Mouse (Mus musculus) layer of hippocampus, adult 8-10 months (tissue): ENCODE data around the gene Klhl2. TPM values are rescaled to one million over a fixed set of nuclear protein-coding genes. Genes with fewer than 3 reads are reported as not detected.

ENCODE experiments used
- DNase-seq, 2 experiments: peaks; one replicate each; pipeline ENCODE4 v3.0.0; 2022; ENCODE audit warnings: low spot score in 2 of 2
- total RNA-seq, 4 experiments: library from RNA; stranded (reverse); gene quantifications; 2 replicates each; pipeline ENCODE4 v1.2.4; 2022

Klhl2 gene
- total RNA-seq, 4 experiments from 2014 or later: 235 to 318 (median 267) TPM

GRCm38 (mm10) chr8:64769586-64769985 lies 80.2 kb downstream of the Klhl2 start:
- DNase-seq: no peak

GRCm38 (mm10) chr8:64768645-64769044 lies 81.2 kb downstream of the Klhl2 start:
- no peak for DNase-seq

GRCm38 (mm10) chr8:64767047-64767446 lies 82.8 kb downstream of the Klhl2 start:
- DNase-seq: no peak

- no peak for DNase-seq
These were observed 85.7 kb downstream of the Klhl2 start for GRCm38 (mm10) chr8:64764075-64764474.

- no peak for DNase-seq
These were observed 87.1 kb downstream of the Klhl2 start for GRCm38 (mm10) chr8:64762751-64763150.

- peak in 1 of 2 experiments; percentile 48 for DNase-seq
These were observed 88.4 kb downstream of the Klhl2 start for GRCm38 (mm10) chr8:64761430-64761829.

GRCm38 (mm10) chr8:64757956-64758355 lies 91.9 kb downstream of the Klhl2 start:
- no peak for DNase-seq

- no peak for DNase-seq
These were observed 103.4 kb downstream of the Klhl2 start for GRCm38 (mm10) chr8:64746215-64747058.

GRCm38 (mm10) chr8:64740547-64741211 lies 109.1 kb downstream of the Klhl2 start:
- DNase-seq: no peak

GRCm38 (mm10) chr8:64738916-64739315 lies 110.9 kb downstream of the Klhl2 start:
- DNase-seq: no peak

- DNase-seq: no peak
These were observed 113.0 kb downstream of the Klhl2 start for GRCm38 (mm10) chr8:64736767-64737323.

- DNase-seq: no peak
These were observed 114.7 kb downstream of the Klhl2 start for GRCm38 (mm10) chr8:64735161-64735560.

GRCm38 (mm10) chr8:64733271-64733943 lies 116.4 kb downstream of the Klhl2 start, which contains the start of gene Msmo1:
Gene Msmo1, minus strand, starts transcription at chr8:64733792.
- DNase-seq: peak; percentile 98

- no peak for DNase-seq
These were observed 117.2 kb downstream of the Klhl2 start for GRCm38 (mm10) chr8:64732596-64732995.

GRCm38 (mm10) chr8:64728156-64728555 lies 121.7 kb downstream of the Klhl2 start:
- DNase-seq: no peak

GRCm38 (mm10) chr8:64726190-64726695 lies 123.6 kb downstream of the Klhl2 start:
- DNase-seq: no peak

GRCm38 (mm10) chr8:64723206-64723605 lies 126.6 kb downstream of the Klhl2 start:
- no peak for DNase-seq

GRCm38 (mm10) chr8:64717868-64718267 lies 131.9 kb downstream of the Klhl2 start:
- DNase-seq: no peak

GRCm38 (mm10) chr8:64712499-64712898 lies 137.3 kb downstream of the Klhl2 start:
- no peak for DNase-seq

GRCm38 (mm10) chr8:64711544-64711943 lies 138.3 kb downstream of the Klhl2 start:
- DNase-seq: no peak

- no peak for DNase-seq
These were observed 142.3 kb downstream of the Klhl2 start for GRCm38 (mm10) chr8:64707481-64707880.
